Mouse (Mus musculus): ENCODE results near the gene Zbtb17.

DNA sequence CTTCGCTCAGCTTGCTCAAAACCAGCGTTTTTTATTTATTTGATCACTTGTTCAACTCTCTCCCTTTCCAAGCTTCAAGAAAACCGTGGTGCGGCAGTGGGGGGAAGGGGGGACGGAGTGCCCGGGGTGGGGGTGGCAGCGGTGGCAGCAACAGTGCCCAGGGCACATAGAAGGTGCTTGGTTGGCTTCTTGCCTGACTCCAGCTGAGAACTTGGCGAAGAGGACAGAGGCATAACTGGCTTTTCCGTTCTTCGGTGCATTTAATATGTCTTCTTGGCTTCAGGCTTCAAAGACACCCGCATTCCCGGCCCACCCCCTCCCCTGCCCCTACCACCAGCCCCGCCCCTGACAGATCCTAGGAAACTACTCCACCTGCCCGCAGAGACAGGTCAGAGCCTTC lies 11.8 kb upstream of the Zbtb17 start:
- TF ChIP-seq ZC3H11A (IDR thresholded peaks at IDR 0.05; ENCODE audit: borderline replicate concordance, low read depth, low read length) = no peak
- TF ChIP-seq ZNF384 (IDR thresholded peaks at IDR 0.05; ENCODE audit: low read depth, low read length) = no peak
